Mouse (Mus musculus) liver, adult (tissue): ENCODE data around the gene Apoo.

Experiments used
- GATA4 ChIP-seq: IDR thresholded peaks from 2 replicates; pipeline ENCODE4 v1.6.1; 2014; ENCODE audit warnings: mild to moderate bottlenecking, low read length; ENCODE audit not compliant: insufficient replicate concordance

Gene Apoo

GRCm38 (mm10) chrX:94366670-94367241, at the start of gene Apoo, which contains the start of gene Fam90a1b:
Gene Apoo, plus strand, starts transcription at chrX:94367117.
Gene Fam90a1b, minus strand, starts transcription at chrX:94366777.
- no peak for TF ChIP-seq GATA4

DNA sequence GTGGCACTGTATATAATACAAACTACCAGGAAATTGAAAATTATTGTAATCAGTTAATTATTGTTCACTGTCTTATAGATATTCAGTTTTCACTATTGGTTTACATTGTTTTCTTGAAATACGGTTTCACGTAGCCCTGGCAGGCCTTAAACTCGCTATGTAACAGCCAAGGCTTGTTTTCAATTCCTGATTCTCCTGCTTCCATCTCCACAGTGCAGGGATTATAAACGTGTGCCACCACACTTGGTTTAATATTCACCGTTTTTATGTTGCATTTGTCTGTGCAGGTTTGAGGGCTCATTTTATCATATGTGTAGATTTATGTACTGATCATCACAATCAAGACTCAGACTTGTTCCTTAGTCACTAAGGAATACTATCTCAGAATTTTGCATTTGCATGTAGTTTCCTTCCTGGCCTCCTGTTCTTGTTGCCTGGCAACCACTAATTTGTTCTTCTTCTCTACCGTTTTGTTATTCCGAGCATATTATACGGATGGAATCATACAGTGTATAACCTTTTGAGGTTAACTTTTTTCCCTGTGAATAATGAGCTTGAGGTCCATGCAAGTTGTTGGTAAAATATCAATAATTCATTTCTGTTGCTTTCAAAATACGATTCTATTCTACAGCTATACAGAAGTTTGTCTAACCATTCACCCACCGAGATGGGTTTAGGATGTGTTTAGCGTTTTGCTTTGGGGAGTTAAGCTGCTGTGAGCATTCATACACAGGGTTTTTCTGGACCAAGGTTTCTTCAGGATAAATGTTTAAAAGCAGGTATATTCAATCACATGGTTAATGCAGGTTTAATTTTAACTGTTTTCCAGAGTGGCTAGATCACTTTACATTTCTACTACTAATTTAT, 45.6 kb upstream of the Apoo start:
- TF ChIP-seq GATA4 = no peak

- no peak for TF ChIP-seq GATA4
These were observed 1.5 kb upstream of the Apoo start for GRCm38 (mm10) chrX:94365381-94365925.

GRCm38 (mm10) chrX:94366029-94366428, 888 bp upstream of the Apoo start:
- no peak for TF ChIP-seq GATA4

GRCm38 (mm10) chrX:94367248-94367647, 331 bp downstream of the Apoo start:
- TF ChIP-seq GATA4 = no peak

DNA sequence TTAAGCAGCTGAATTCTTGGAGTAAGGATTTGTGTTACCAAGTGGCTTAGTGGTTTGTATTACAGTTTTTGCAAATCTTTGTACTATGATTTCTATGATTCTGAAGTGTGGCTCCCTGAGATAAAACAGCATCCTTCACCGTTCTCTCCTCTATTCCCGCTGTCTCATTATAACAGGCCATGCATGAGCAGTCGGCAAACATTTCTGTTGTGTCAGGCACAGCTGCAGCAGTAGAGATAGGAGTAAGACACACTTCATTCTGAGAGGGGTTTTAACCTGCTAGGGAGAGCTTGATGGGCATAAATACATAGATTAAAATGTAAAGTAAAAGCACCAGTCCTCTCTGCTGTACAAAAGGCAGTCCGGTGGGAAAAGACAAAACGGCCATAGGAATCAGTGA, 11.8 kb downstream of the Apoo start:
- TF ChIP-seq GATA4 = no peak

DNA sequence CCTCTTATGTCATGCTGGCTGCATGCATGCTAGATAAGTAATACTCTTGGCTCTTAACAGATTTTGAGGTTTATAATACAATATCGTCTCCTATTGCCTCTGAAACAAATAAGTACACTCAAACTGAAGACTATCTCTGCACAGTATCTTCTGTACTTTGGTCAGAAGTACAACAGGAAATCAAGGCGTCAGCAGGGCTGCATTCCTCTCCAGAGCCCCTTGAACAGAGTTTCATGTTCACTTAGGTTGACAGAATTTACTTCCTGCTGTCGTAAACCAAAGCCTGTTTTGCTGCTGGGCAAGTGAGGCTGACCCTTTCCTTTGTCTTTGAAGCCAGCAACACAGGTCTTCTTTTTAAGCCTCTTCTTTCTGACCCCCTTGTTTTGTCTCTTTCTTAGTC, 42.1 kb downstream of the Apoo start:
- no peak for TF ChIP-seq GATA4

GRCm38 (mm10) chrX:94420210-94420609, 53.3 kb downstream of the Apoo start:
- no peak for TF ChIP-seq GATA4

GRCm38 (mm10) chrX:94431548-94432375, 64.8 kb downstream of the Apoo start:
- TF ChIP-seq GATA4 = no peak

DNA sequence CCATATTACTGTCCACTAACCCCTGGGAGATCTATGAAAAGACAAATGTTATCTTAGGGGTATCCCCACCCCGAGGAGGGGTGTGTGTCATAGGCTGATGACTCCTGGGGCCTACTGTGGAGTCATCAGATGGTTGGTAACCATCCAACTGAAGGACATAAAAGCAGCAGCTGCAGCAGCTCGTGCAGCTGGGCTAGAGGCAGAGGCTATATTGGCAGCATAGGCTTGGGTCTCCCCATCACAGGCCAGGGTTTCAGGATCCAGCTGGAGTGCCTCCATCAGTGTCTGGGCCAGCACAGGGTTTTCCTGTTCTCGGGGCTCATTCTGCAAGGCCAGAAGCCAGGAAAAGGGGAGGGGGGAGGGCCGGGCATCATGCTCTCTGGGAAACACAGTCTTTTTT, 92.4 kb downstream of the Apoo start:
- no peak for TF ChIP-seq GATA4
